Mouse (Mus musculus) erythroid progenitor cell, adult 5-6 weeks (primary cell): ENCODE data around the gene Ccl28. TPM values are rescaled to one million over a fixed set of nuclear protein-coding genes. Genes with fewer than 3 reads are reported as not detected.
"Not testable (repeated sequence)": the region's sequence is repeated elsewhere in the genome, so short reads cannot be mapped to it uniquely, and the experiment has no call there.

Experiments used
- ATAC-seq: replicated peaks from 2 replicates; pipeline ENCODE4 v1.8.0; 2016; ENCODE audit warnings: moderate number of reproducible peaks, mild to moderate bottlenecking, moderate TSS enrichment, inconsistent platforms; ENCODE audit not compliant: poor library complexity, low FRiP score, severe bottlenecking
- total RNA-seq, 2 experiments: library from RNA; stranded (forward) in 1 of 2; stranded (reverse) in 1 of 2; fragments of 150-400 nt in 1 of 2; fragments of 186-747, 209-891 nt in 1 of 2; gene quantifications; 2 replicates each; pipeline versions ENCODE4 v1.2.3 to v1.2.4; 2015 to 2017; ENCODE audit warnings: low replicate concordance in 2 of 2

Ccl28 gene
- not detected in 2 replicates for total RNA-seq (2015; ENCODE audit: low replicate concordance)
- total RNA-seq (2017; ENCODE audit: low replicate concordance): 0.26 TPM in 1 of 2 replicates, not detected in the other

GRCm38 (mm10) chr13:119623634-119624033, at the start of gene Ccl28:
Ccl28 (plus strand) TSS chr13:119623819.
- no peak for ATAC-seq

- ATAC-seq: peak; percentile 56
Measured at GRCm38 (mm10) chr13:119596321-119597211, 27.1 kb upstream of the Ccl28 start.

DNA sequence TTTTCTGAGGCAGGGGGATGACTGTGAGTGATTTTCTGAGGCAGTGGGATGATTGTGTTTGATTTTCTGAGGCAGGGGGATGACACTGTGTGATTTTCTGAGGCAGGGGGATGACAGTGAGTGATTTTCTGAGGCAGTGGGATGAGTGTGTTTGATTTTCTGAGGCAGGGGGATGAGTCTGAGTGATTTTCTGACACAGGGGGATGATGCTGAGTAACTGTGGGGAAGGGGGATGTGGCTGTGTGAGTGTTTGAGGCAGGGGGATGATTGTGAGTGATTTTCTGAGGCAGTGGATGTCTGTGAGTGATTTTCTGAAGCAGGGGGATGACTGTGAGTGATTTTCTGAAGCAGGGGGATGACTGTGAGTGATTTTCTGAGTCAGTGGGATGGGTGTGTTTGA, 25.2 kb upstream of the Ccl28 start:
- ATAC-seq: not testable (repeated sequence)

GRCm38 (mm10) chr13:119599066-119599465, 24.6 kb upstream of the Ccl28 start:
- ATAC-seq: not testable (repeated sequence)

DNA sequence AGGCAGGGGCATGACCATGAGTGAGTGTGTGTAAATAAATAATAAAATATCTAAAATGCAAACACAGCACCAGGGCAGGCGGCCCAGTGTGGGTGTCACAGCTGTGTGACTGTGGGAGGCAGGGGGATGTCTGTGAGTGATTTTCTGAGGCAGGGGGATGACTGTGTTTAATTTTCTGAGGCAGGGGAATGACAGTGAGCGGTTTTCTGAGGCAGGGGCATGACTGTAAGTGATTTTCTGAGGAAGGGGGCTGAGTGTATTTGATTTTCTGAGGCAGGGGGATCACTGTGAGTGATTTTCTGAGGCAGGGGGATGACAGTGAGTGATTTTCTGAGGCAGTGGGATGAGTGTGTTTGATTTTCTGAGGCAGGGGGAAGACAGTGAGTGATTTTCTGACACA, 24.1 kb upstream of the Ccl28 start:
- not testable (repeated sequence) for ATAC-seq

DNA sequence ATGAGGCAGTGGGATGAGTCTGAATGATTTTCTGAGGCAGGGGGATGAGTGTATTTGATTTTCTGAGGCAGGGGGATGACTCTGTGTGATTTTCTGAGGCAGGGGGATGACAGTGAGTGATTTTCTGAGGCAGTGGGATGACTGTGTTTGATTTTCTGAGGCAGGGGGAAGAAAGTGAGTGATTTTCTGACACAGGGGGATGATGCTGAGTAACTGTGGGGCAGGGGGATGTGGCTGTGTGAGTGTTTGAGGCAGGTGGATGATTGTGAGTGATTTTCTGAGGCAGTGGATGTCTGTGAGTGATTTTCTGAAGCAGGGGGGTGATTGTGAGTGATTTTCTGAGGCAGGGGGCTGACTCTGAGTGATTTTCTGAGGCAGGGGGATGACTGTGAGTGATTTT, 23.5 kb upstream of the Ccl28 start:
- not testable (repeated sequence) for ATAC-seq

- not testable (repeated sequence) for ATAC-seq
Measured at GRCm38 (mm10) chr13:119602688-119603331, 20.8 kb upstream of the Ccl28 start.

DNA sequence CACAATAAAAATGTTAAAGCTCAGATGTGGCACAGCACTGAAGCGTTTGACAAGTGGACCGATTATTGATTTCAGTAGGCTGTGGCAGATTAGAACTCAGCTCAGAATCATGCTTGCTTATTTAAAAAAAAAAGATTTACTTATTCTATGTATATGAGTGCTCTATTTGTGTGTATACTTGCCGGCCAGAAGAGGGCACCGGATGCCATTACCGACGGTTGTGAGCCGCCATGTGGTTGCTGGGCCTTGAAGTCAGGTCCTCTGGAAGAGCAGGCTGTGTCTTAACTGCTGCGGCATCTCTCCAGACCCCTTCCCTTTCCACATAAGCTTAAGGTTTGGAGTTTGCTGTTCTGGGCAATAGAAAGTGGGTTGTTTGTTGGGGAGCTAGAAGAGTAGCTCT, 19.7 kb upstream of the Ccl28 start:
- ATAC-seq: not testable (repeated sequence)

- ATAC-seq: not testable (repeated sequence)
Measured at GRCm38 (mm10) chr13:119604322-119604721, 19.3 kb upstream of the Ccl28 start.

DNA sequence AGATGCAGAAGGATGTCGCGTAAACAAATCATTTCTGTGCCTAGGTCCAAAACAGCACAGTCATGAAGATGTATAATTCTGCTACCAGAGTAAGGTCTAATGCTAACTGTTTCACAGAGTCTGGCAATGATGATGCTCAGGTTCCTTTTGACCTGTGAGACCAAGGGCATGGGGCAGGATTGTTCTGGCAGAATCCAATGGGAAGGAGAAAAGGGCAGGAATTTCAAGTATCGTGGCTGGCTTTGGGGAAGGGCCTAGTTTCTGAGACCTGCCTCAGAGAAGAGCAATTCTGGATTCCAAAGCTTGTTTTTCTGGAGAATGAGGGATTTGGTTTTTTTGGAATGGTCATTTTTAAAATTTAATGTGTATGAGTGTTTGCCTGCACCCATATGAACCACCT, 4.8 kb upstream of the Ccl28 start:
- ATAC-seq: no peak

GRCm38 (mm10) chr13:119619735-119620134, 3.9 kb upstream of the Ccl28 start:
- no peak for ATAC-seq

GRCm38 (mm10) chr13:119625952-119626351, 2.3 kb downstream of the Ccl28 start:
- not testable (repeated sequence) for ATAC-seq

DNA sequence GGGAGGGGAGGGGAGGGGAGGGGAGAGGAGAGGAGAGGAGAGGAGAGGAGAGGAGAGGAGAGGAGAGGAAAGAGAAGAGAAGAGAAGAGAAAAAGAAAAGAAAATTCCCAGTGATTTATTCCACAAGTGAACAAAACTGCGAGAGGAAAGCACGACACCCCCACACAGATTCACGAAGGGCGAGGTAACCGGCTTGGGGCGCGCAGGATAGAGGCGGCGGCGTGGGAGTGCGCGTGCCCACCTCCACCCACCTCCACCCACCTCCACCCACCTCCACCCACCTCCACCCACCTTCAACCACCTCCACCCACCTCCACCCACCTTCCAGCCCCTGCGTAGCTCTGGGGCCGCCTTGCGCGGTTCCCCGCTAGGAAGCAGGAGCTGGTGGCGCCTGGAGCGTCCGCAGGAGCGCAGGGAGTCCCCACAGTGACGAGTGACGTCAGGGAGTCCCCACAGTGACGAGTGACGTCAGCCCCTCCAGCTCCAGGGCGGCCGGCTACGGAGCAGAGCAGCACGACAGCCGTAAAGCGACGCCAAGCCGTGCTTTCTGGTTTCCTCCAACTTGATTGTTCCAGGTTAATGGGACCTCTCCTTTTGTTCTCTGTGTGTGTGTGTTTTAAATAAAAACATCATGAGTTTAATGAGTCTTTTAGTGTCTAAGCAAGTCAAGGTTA, 8.0 kb downstream of the Ccl28 start:
- peak; percentile 86 for ATAC-seq

GRCm38 (mm10) chr13:119632156-119632548, 8.5 kb downstream of the Ccl28 start:
- no peak for ATAC-seq

DNA sequence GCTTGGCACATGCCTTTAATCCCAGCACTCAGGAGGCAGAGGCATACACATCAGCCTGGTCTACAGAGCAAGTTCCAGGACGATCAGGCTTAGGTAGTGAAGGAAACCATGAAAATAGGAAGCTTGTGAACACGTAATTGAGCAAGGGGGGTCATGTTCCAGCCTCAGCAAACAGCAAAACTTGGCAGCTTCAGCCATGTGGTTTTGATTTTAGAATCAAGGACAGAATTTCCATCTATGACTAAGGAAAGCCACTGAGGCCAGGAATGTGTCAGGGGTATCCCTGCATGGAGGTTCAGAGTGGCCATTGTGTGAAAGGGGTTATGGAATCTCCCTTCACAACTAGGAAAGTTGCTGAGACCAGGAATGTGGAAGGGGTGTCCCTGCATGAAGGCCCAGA, 11.9 kb downstream of the Ccl28 start:
- ATAC-seq: no peak

DNA sequence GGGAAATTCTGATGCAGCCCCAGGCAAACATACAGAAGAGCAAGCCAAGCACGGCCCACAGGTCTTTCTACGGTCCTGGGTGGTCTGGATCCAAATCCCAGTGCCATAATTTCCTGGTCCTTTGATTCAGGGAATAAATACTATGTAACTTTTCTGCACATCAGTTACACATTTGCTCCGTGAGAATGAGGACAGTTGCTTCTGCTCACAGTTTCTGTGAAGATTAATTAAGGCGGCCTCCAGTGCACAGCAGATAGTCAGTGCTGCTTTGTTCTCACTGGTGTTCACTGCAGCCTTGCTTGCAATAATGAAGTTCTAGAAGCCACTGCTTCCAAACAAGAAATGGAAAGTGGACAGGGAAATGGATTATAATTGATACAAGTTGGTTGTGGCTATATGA, 14.2 kb downstream of the Ccl28 start:
- ATAC-seq: no peak

- no peak for ATAC-seq
Measured at GRCm38 (mm10) chr13:119638449-119638848, 14.8 kb downstream of the Ccl28 start.

DNA sequence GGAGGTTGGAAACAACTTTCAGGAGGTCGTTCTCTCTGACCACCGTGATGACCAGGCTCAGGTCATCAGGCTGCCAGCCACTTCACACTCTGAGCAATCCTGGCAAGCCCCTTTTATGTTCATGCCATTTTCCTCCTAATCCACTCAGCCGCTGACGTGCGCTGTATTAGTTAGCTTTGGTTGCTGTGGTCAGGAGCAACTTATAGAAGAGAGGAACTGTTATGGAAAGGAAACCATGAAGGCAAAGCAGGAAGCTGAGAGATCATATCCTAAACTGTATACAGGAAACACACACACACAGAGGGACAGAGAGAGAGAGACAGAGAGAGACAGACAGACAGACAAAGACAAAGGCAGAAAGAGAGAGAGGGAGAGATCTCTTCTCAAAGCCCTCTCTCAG, 15.7 kb downstream of the Ccl28 start:
- ATAC-seq: no peak

GRCm38 (mm10) chr13:119640504-119640903, 16.9 kb downstream of the Ccl28 start:
- ATAC-seq: no peak

DNA sequence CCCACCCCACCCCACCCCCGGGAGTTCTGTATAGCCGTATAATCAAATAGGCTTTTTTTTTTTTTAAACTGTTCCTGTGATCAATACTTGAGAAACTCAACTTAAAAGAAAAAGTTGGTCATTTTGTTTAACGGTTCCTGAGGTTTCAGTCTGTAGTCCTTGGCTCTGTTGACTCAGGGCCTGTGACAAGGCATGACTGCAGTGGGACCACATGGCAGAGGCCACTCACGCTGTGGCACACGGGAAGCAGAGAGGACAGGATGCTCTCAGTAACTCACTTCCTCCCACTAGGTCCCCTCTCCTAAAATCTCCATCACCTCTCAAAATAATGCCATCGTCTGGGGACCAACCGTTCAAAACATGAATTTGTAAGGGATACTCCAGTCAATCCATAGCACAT, 17.5 kb downstream of the Ccl28 start:
- no peak for ATAC-seq
